Mouse (Mus musculus) heart, adult 9 months (tissue): ENCODE measurements around the gene Dvl2.
A peak's percentile ranks its signal among the peaks of the same experiment; 100 is the strongest.

Source experiments
- DNase-seq, 2 experiments: peaks; one replicate each; pipeline ENCODE4 v3.0.0; 2022; ENCODE audit warnings: low spot score in 2 of 2

Gene Dvl2

DNA sequence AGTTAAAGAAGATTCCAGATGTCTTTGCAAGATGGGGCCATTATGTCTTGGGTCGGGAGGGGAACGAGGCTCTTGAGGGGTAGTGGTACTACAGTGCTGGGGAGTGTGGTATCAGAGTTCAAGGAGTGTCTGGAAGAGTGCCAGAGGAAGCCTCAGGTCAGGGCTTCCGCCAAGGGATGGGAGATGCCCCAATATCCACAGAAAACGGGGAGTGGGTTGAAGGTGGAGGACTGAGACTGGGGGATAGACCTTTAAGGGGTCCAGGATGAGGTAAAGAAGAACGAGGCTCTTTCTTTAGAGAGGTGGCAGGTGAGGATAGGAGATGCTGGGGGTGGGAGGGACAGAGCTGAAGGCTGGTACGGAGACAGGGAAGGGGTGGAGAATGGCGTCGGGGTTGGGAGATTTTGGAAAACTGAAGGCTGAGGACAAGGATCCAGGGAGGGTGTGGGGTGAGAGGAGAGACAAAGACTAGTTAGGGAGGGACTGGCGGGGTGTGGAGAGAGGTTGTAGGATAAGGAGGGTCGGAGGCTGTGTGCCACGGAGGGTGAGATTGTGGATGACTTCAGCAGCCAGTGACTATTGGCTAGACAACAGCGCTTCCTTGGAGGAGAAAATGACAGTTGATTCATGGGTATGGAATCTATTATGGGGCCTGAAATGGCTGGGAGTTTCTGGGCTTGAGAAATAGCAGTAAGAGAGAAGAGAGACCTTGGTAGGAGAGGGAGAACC, 28.2 kb downstream of the Dvl2 start:
- DNase-seq: no peak

- DNase-seq: peak; percentile 81 to 87
Observed at GRCm38 (mm10) chr11:70029130-70029801, 28.9 kb downstream of the Dvl2 start.

DNA sequence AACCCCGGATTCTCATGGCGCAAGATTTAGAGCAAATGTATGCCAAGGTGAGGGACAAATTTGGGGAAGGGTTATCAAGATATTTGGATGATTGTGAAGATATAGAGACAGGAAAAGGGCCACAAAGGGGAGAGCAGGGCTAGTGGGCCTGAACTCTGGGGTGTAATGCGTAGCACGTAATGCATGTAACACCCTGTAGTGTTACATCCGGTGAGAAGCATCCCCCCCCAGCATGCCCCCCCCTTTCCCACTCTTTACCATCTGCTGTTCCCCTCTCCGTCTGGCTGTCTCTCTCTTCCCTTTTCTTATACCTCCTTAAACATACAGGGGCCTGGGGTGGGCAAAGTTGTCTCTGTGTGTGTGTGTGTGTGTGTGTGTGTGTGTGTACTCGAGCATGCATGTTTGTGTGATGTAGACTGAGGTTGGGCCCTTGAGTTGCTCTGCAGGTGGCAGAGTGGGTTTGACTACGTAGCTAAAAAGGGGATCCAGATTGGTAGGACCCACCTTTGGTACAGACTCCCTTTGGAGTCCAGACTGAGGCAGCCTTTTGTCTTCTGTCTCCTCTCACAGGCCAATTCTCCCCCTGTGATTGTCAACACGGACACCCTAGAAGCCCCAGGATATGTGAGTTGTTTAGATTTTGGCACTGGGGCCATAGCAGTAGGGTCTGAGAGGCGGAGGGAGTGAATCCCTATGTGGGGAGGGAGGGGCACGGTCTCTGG, 29.6 kb downstream of the Dvl2 start:
- DNase-seq: no peak

GRCm38 (mm10) chr11:70030651-70031320, 30.4 kb downstream of the Dvl2 start:
- DNase-seq: no peak

GRCm38 (mm10) chr11:70031321-70031670, 30.9 kb downstream of the Dvl2 start:
- DNase-seq: no peak

GRCm38 (mm10) chr11:70038174-70038573, 37.8 kb downstream of the Dvl2 start:
- no peak for DNase-seq

DNA sequence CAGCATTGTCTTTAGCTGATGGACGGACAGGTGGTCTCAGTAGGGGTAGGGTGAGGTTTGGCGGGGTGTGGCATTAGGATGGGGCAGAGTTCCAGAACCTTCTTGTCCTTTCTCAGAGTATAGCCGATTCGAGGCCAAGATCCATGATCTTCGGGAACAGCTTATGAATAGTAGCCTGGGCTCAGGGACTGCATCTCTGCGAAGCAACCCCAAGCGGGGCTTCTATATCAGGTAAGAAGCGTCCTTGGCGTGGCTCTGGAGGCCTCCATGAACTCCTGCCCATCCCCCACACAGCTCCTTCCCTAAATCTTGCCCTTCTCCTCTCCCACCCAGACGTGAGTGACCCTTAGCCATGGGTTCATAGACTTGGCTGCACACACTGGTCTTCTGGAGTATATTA, 39.2 kb downstream of the Dvl2 start:
- DNase-seq: no peak

GRCm38 (mm10) chr11:70040184-70040583, 39.8 kb downstream of the Dvl2 start:
- no peak for DNase-seq

GRCm38 (mm10) chr11:70042309-70043085, 42.1 kb downstream of the Dvl2 start:
- DNase-seq: no peak

GRCm38 (mm10) chr11:70043665-70044064, 43.3 kb downstream of the Dvl2 start:
- no peak for DNase-seq

- no peak for DNase-seq
Observed at GRCm38 (mm10) chr11:70045435-70045834, 45.0 kb downstream of the Dvl2 start.

GRCm38 (mm10) chr11:70049366-70049765, 49.0 kb downstream of the Dvl2 start:
- DNase-seq: no peak

- no peak for DNase-seq
Observed at GRCm38 (mm10) chr11:70049816-70050215, 49.4 kb downstream of the Dvl2 start.

DNA sequence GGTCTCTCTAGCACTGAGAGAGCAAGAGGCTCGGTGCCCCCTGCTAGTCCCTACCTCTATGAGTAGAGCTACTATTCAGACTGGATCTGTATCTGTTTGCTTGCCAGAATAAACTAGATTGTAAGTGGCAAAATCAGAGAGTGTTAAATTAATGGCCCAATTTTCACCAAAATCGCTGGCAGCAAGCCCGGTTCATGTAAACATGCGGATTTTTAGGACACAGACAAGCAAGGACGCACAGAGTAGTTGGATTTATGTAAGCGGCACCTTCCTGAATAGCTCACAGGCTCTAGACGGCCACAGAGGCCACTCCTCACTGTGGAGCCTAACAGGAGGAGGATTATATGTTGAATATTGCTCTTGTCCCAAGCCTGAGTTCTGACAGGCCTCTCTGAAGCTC, 52.8 kb downstream of the Dvl2 start:
- DNase-seq: no peak

- no peak for DNase-seq
Observed at GRCm38 (mm10) chr11:70053898-70054570, 53.6 kb downstream of the Dvl2 start, which contains the start of gene Asgr1. Gene Asgr1 (plus strand): TSS chr11:70054085.

GRCm38 (mm10) chr11:70055618-70056214, 55.3 kb downstream of the Dvl2 start:
- peak; percentile 37 to 59 for DNase-seq

DNA sequence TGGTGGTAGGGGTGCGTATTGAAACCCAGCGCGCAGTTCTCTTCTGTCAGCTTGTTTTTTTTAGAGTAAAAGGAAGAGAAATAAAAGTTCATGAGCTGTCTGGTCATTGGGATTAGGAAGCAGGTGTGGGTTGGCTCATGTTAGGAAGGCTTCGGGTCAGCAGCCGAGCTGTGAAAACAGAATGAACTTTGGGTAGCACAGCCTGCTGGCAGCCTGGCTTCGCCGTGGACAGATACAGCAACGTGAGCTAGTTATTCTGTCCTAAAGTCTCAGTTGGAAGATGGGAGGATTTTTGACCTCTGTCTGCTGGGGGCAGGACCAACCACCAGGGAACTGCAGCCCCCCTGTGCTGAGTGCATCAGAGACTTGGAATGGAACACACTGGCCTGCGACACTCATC, 57.4 kb downstream of the Dvl2 start:
- no peak for DNase-seq

GRCm38 (mm10) chr11:70059930-70060329, 59.5 kb downstream of the Dvl2 start:
- DNase-seq: no peak
